Mouse (Mus musculus) neutrophil, adult 59 days (primary cell): Measurements from ENCODE around the gene Cyp2t4. TPM values are rescaled to one million over a fixed set of nuclear protein-coding genes. Genes with fewer than 3 reads are reported as not detected.

ENCODE experiments used
- total RNA-seq, 2 experiments: library from RNA; stranded (reverse); gene quantifications; 1 replicate in 1 of 2; 2 replicates in 1 of 2; pipeline ENCODE4 v1.2.4; 2023

The Cyp2t4 gene
- total RNA-seq, result not detected

DNA sequence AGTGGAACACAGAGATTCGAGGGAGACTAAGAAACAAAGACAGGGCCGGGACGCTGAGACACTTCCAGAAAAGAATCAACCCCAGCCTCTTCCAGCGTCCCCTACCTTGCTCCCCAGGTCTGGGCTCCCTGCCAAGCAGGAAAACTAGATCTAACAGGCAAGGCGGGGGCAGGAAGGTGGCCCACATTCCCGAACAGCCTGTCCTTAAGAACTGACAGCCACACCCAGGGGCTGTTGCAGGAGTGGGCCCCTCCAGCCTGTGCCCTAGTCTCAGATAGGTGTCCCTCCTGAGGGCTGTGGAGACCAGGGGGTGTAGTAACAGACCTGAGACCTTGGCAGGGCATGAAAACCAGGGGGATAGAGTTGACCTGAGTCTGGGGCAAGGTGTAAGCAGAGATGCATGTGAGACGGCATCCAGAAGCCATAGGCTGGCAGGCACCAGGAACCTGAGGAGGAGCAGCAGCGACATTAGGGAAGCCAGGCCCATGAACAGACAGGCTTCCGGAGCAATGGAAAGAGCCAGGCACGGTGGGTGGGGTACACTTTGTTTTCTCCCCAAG, at the start of gene Cyp2t4:
Gene Cyp2t4 (plus strand): TSS at position 510 of the 560 bp plus-strand sequence.

DNA sequence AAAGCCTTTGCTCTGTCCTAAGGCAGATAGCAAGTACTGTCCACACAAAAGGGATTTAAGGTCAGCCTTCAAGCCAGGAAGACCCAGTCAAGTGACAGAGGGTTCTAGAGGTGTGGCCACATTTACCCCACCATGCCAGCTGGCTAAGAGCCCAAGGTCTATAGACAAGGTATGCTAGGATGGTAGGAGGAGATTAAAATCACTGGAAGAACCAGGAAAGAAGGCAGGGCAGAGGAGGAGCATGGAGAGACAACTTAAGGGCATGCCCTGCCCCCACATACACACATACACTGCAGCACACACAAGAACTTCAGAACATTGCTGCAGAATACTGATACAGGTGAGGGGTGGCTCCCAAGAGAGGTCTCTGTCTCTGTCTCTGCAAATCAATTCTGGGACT, 33.8 kb upstream of the Cyp2t4 start, which contains the start of gene Cyp2f2:
Gene Cyp2f2 (plus strand): TSS at position 234 of the 400 bp plus-strand sequence.

DNA sequence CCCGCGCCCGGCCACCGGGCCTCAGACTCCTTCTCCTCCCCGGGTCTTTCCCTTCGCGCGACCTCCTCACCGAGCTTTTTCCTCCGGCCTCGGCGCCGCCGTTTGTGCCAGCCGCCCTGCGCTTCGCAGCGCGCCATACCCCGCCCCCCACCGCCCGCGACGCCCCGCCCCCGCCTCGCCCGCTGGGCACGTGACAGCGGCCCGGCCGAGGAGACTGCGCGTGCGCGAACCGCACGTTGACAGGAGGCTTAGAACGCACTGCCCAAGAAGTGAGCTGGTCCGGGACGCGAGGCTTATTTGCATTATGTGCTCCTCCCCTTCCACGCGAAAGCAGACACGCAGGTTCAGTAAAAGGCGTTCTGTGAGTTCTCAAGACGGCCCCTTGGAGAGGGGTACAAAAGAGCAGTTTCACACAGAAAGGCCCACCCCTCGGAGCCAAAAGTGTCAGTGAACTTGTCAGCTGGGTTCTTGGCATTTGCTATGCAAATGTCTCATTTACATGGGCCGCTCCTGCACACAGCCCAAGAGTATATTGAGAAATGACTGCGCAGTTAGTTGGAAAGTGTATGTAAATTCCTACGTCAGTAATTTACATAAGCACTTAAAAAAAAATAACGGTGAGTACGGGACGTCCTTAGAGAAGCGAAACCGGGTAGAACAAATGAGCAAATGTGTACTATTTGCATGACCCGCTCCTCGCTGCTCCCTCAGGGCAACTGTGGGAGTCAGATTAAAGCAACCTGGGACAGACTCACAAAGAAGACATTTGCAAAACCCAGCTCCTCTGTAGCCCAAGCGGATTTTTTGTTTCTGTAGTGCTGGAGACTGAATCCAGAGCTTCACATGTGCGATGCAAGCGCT, 13.3 kb downstream of the Cyp2t4 start, which contains the start of gene Egln2:
Gene Egln2 (minus strand): TSS at position 189 of the 861 bp plus-strand sequence.

DNA sequence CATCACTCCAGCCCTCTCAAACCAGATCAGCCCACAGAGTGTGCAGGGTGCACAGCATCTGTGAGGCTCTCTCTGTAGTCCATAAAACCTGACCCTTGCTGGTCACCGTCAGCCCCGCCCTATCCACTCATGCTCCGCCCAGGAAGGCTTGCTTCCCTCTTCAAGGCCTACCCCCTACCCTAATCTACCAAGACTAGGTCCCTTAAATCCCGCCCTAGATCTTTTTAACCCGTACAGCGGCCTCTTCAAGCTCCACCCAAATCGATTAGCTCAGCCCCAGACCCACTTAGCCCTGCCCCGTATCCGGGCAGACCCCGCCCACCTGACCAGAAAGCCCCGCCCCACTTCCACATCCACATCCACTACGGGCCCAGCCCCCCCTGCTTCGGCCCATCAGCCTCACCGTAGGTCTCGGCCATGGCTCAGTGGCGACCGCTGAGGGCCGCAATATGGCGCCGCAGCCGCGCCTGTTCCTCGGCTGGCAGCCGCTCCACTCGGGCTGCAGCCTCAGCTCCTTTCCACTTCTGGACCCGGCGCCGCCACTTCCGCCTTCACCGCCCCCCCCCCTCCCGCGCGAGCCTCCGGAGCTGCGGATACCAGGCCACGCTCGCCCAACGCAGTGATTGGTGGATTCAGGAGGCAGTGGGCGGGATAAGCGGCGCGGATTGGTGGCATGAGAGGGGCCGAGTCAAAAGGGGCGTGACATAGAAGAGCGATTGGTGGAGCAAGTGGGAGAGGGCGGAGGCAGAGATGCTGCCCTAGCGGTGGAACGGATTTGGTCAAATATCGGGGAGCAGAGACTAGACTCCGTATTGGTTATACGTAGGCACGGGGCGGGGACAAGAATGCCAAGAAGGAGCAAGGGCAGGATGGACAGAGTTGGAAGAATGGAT, 25.1 kb downstream of the Cyp2t4 start, which contains the start of gene Rab4b:
Gene Rab4b (minus strand): TSS at position 573 of the 893 bp plus-strand sequence.

DNA sequence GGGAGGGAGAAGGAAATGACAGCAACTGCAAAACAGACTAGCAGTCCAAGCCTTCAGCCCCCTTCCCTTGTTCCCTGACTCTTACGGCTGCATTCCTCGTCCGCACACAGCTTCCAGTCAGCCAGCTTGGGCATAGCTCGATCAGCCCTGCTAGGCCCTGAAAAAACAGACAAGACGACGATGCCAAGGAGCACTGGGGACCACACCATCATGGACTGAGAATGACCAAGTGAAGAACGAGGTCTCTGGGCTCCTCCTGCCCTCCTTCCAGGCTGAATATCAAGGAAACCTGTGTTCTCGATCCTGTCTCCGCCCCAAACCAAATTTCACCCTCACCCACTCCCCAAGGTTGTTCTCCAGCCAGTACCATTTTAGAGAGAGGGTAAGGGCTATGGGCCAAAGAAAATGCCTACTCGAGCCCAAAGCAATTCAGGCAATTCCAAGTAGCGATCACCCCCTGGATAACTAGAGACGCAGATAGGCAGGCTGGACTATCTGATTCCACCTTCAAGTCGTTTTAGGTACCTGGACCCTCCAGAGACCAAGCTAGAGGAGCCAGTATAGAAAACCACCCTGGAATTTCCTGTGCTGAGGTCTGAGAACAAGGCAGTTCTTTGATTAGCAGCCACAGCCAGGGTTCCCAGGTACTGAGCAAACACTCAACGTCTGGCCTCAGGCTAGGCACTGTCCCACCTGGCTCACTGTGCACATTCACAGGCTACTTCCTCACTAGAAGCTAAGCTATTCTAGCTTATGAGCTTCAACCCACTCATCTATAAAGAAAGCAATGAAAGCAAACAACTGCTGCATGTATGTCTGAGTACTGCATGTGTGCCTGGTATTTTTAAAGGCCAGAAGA, 27.6 kb downstream of the Cyp2t4 start, which contains the start of the genes Gm21983 and Mia:
Gene Gm21983 (minus strand): TSS at position 250 of the 859 bp plus-strand sequence.
Gene Mia (minus strand): TSS at position 321 of the 859 bp plus-strand sequence.

DNA sequence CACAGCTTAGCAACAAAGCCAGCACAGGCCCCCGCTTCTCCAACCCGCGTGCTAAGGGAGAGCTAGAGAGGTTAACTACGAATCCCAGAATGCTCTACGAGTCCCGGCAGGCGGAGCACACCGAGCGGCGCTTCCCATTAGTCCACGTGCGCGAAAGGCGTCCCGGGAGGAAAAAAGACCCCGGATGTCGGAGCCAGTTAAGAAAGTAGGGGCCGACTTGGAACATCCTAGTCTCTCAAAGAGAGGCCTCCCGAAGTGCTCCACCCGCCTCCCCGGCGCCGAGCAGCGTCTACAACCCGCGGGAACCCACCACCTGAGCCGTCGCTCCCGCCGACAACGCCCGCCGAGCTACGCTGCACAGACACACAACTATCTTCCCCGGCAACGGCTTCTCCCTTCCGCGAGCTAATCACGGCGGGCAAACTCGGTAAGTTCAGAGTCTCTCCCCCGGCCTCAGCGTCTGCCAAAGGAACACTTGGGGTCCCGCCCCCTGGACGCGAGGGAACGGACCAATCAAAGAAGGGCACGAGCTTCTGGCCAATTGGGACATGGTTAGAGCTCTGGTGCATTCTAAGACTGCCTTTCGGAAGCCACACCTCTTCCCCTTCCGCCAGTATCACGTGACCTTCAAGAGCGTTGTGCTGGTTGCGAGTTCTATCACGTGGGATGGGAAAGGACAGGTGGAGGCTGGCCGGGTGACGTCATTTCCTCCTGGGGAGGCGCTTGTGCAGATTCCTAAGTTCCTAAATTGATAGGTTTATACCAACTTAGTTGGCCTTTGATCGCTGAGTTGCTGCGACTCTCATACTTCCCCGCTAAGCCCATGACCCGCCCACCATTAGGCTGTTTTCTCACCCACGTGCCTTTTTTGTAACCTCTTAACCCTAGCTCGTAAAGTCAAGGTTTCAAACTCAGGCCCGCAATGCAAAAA, 42.4 kb downstream of the Cyp2t4 start, which contains the start of the genes BC024978 and Snrpa:
Gene BC024978 (plus strand): TSS at position 101 of the 931 bp plus-strand sequence.
Gene Snrpa (minus strand): TSS at position 591 of the 931 bp plus-strand sequence.

Other genes with a start within 250 kb of the Cyp2t4 start
- gene Cyp2a22, start 214.3 kb upstream of the Cyp2t4 start, total RNA-seq, result not detected
- gene Cyp2a12, start 124.6 kb upstream of the Cyp2t4 start, total RNA-seq, result not detected
- not detected for gene Cyp2f2, start 33.8 kb upstream of the Cyp2t4 start, total RNA-seq
- gene Egln2, start 13.1 kb downstream of the Cyp2t4 start, total RNA-seq, result 10 to 100 TPM; 43.3 to 45.3 TPM
- 10 to 100 TPM; 96.8 to 98.1 TPM for gene Rab4b, start 25.2 kb downstream of the Cyp2t4 start, total RNA-seq
- not detected for gene Gm21983, start 27.4 kb downstream of the Cyp2t4 start, total RNA-seq
- not detected for gene Mia, start 27.4 kb downstream of the Cyp2t4 start, total RNA-seq
- gene BC024978, start 42.1 kb downstream of the Cyp2t4 start, total RNA-seq, result 1 to 10 TPM; 3.2 to 3.3 TPM
- gene Snrpa, start 42.6 kb downstream of the Cyp2t4 start, total RNA-seq, result 10 to 100 TPM; 41.5 to 50.3 TPM
- 10 to 100 TPM in 1 of 2 experiments, 1 to 10 TPM in 1; 9.0 to 10.4 TPM for gene Itpkc, start 74.9 kb downstream of the Cyp2t4 start, total RNA-seq
- gene Coq8b, start 79.3 kb downstream of the Cyp2t4 start, total RNA-seq, result 10 to 100 TPM; 19.5 to 21.4 TPM
- gene Numbl, start 104.7 kb downstream of the Cyp2t4 start, total RNA-seq, result 1 to 10 TPM; 5.7 to 6.9 TPM
- gene Ltbp4, start 184.0 kb downstream of the Cyp2t4 start, total RNA-seq, result under 1 TPM; 0.33 to 0.51 TPM
- 100 to 1,000 TPM; 100 to 108 TPM for gene Shkbp1, start 202.3 kb downstream of the Cyp2t4 start, total RNA-seq
- 10 to 100 TPM in 1 of 2 experiments, not detected in 1; 10.9 TPM for gene Gm20479, start 203.7 kb downstream of the Cyp2t4 start, total RNA-seq